Mouse (Mus musculus) gastrocnemius, adult 2 months (tissue): Measurements from ENCODE around the gene Romo1. TPM values are rescaled to one million over a fixed set of nuclear protein-coding genes. Genes with fewer than 3 reads are reported as not detected.

Experiments used
- DNase-seq: peaks from one replicate; pipeline ENCODE4 v3.0.0; 2022
- H3K27ac ChIP-seq: fragments of 200-600 bp; 2 replicates; pipeline ENCODE4 v1.8.1; 2022; ENCODE audit warnings: mild to moderate bottlenecking
- H3K4me3 ChIP-seq: fragments of 200-600 bp; 2 replicates; pipeline ENCODE4 v1.8.1; 2022; ENCODE audit warnings: mild to moderate bottlenecking, moderate library complexity
- CTCF ChIP-seq: fragments of 200-600 bp; IDR thresholded peaks from 2 replicates; pipeline ENCODE4 v1.8.1; 2022; ENCODE audit warnings: antibody characterized with exemption, mild to moderate bottlenecking, moderate library complexity
- intact Hi-C: fragments of 180-260 bp; cut with DNase I; formaldehyde crosslinking; loops from one replicate; pipeline ENCODE4 v1.15.1; 2025
- total RNA-seq, 2 experiments: library from RNA; stranded (reverse); gene quantifications; 2 replicates each; pipeline ENCODE4 v1.2.3; 2021

The Romo1 gene
- total RNA-seq, 2 experiments from 2014 or later: 187 to 259 TPM

DNA sequence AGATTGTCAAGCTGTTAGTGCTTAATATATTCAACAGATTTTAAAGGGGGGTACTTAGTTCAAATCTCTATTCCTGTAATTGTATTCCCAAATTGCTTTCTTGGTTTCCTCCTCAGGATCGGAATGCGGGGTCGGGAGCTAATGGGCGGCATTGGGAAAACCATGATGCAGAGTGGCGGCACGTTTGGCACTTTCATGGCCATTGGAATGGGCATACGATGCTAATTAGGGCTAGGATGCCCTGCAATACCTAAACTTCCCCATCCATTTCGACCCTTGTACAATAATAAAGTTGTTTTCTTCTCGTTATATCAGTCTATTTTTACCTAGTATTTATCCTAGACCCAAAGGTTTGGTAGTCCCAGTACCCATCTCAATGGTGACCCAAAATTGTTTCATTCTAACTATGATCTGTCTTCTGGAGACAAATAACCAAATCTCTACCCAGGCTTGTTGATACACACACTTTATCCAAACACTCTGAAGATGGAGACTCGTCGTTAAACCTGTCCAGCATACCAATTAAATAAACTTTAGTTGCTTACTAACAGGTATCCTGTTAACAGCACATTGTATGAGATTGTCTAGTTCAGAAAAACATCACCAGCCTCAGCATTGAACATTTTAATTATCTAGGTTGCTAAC lies 1.8 kb downstream of the Romo1 start:
- intact Hi-C loops: no loop called here
- peak overlapping the region; percentile 93 for H3K4me3 ChIP-seq
- DNase-seq: no peak
- no peak for TF ChIP-seq CTCF
- H3K27ac ChIP-seq: no peak overlapping the region

DNA sequence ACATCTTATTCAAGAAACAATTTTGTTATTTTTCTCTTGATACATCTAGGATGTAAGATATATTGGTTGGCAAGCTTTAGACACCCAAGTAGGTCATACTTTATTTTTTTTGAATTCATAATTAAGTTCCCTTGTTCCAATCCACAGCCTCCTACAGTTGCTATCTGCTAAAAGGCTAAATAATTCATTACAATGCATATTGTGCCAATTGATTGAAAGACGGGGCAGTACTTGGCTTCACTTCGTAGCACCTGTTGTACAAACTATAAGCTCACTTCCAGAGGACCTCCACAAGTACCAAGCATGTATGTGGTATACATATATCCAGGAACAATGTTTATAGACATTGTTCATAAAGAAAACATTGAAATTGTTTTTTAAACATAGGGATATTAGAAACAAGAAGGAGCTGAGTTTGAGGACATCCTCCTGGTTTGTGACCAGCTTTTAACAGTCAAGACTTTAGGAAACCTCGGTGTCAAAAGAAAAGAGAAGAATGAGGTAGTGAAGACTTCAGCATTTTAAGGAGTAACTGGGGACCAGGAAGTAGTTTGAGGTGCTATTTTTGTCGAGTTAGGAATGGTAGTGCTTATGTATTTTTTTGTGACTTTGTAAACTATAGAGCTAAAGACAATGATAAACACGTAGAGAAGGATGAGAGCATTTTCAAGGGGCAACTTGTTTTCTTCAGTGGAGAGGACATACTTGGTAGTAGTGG lies 2.6 kb downstream of the Romo1 start:
- TF ChIP-seq CTCF: no peak
- H3K4me3 ChIP-seq: no peak overlapping the region
- H3K27ac ChIP-seq: no peak overlapping the region
- intact Hi-C loops: no loop called here
- no peak for DNase-seq

DNA sequence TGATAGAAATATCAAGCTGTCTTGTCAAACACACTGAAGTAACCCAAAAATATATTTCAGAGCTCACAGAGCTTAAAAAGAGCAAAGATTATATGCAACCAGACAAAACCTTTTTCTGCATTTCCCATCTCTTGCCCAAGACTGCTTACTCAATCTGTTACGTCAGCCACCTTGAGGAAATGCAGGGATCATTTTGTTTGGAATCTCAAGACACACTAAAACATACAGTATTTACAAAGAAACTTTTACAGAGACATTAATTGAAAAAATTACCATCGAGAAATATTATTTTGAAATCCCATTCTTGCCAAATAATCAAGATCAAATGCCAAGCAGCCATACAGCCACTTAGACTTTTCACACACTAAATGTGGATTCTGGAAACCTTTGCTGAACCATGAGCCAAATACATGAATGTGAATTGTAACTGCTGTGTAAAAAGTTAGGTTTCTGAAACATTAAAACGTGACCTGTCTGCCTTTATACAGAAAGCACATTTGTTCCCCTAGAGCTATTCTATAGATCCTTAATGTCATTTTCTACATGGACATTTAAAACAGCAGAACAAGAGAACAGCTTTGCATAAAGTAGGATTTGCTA lies 3.6 kb downstream of the Romo1 start:
- DNase-seq: no peak
- Histone ChIP-seq H3K27ac (no peak overlapping the region), H3K4me3 (no peak overlapping the region)
- intact Hi-C loops: no loop called here
- TF ChIP-seq CTCF: no peak

DNA sequence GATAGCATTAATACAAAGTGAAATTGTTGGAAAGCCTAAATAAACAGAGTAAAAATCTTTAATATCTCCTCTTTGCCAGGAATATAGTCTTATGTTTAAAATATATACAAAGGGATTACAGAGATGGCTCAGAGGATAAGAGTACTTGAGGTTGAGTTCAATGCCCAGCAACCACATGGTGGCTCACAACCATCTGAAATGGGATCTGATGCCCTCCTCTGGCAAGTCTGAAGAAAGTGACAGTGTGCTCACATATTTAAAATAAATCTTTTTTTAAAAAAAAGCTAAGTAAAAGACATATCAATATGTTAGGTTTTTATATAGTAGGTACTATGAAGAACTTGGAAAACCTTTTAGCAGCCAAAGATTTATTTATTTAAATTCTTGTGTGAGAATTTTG lies 7.7 kb downstream of the Romo1 start:
- TF ChIP-seq CTCF: peak; percentile 37; the same call in 1 of the 2 replicates
- no peak for DNase-seq
- intact Hi-C loops: loop anchor here (5.0 kb wide), 1 partner anchor 131 kb away; no protein-coding TSS in a partner anchor
- Histone ChIP-seq H3K27ac (no peak overlapping the region), H3K4me3 (no peak overlapping the region)

DNA sequence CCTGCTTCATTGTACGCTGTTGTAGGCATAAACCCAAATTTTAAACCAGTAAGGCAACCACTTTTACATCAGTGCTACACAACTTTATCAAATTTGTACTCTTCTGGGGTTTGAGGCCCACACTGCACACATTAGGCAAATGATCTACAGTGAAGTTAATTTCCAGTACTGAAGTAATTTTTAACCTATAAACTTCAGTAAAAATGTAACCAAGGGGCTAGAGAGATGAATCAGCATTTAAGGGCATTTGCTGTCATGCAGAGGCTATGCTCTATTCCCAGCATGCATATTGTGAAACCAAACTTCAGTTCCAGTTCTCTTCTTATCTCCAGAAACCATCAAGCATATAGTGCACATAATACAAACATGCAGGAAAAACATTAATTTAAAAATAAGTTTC lies 21.6 kb downstream of the Romo1 start:
- H3K27ac ChIP-seq: no peak overlapping the region
- no peak for DNase-seq
- no peak for TF ChIP-seq CTCF
- intact Hi-C loops: no loop called here
- H3K4me3 ChIP-seq: no peak overlapping the region

DNA sequence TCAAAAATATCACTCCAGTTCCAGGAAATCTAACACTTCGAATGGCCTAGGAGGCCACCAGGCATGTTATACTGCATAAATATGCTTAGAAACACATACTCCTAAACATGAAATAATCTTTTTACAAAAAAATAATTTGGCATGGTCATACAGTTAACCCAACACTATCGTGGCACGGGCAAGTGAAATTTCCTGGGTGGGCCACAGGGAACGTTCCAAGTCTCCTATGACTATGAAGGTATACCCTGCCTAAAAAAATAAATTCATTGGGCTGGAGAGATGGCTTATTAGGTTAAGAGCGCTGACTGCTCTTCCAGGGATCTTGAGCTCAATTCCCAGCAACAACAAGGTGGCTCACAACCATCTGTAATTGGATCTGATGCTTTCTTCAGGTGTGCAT lies 22.7 kb downstream of the Romo1 start:
- intact Hi-C loops: no loop called here
- no peak for DNase-seq
- H3K27ac ChIP-seq: no peak overlapping the region
- no peak overlapping the region for H3K4me3 ChIP-seq
- no peak for TF ChIP-seq CTCF

DNA sequence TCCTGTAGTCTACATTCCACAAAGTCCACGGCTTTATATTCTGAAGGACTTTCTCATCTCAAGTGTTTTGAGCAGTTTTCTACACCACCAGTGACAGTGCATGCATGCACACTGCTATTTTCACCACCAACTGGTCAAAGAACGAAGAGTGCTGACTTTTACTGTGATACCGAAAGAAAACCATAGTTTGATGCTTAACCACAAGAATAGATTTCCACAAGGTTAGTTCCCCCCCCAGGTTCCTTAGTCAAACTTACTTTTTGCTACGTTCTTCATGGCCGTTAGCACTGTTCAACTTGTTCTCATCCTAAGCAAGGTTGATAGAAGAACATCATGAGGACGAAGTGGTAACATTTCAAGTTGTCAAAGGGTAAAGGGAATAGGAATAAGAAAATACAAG lies 33.2 kb downstream of the Romo1 start:
- H3K4me3 ChIP-seq: peak overlapping the region; percentile 94
- no peak for DNase-seq
- TF ChIP-seq CTCF: no peak
- intact Hi-C loops: loop anchor here (5.0 kb wide), 1 partner anchor 80 kb away; no protein-coding TSS in a partner anchor
- no peak overlapping the region for H3K27ac ChIP-seq

DNA sequence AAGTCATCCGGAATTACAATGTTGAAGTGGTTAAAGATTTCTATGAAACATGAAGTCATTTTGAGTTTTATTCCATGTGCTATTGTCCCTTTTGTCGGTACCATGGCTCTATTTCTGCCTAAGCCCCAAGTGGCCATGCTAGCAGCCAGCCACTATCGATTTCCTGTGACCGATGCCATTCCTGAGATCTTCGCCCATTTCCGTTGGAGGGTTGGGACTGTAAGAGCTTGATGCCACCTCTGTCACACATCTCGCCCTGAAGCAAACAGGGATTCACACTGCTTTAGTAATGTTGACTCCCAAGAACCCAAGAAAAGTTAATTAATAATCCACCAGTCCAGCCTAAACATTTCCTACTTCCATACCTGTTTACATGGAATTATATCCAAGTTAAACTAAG lies 33.8 kb downstream of the Romo1 start:
- intact Hi-C loops: loop anchor here (5.0 kb wide), 1 partner anchor 80 kb away; no protein-coding TSS in a partner anchor
- DNase-seq: no peak
- peak overlapping the region; percentile 31; the same call in 1 of the 2 replicates for H3K27ac ChIP-seq
- TF ChIP-seq CTCF: no peak
- H3K4me3 ChIP-seq: peak overlapping the region; percentile 94

DNA sequence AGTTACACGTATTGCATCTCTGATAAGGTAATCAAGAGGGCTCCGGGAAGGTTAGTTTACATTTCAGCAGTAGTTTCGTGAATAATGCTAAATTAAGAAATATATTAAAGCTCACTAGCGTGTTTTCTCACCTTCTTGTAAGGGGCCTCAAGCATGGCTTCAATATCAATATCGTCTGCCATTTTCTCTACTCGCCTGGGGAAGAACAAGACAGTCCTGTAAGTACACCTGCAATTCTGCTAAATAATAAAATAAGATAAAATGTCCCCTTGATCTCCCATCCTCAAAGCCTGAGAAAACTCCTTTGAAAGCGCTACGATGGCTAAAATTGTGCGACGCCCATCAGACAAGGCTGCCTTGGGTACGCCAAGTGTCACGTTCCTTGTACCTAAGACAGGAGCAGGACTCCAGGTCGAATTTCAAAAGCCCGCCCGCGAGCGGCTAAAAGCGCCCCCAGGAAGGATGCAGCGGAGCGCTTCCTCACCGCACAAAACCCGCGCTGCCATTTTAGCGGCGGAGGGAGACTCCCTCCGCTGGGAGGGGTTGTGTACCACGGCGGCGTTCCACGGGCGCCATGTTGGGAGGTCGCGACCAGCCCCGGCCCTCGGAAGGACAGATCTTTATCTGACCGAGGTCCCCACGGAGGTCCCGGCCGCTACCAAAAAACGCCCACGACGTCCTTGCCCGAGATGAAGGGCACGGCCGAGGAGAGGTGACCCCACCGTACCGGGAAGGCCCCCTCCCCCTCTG lies 35.4 kb downstream of the Romo1 start:
- Histone ChIP-seq H3K4me3 (peak overlapping the region; percentile 94), H3K27ac (peak overlapping the region; percentile 96)
- intact Hi-C loops: loop anchor here (5.0 kb wide), 1 partner anchor 78 kb away; no protein-coding TSS in a partner anchor
- peak; percentile 89 for DNase-seq
- TF ChIP-seq CTCF: peak; percentile 16; the same call in 1 of the 2 replicates

DNA sequence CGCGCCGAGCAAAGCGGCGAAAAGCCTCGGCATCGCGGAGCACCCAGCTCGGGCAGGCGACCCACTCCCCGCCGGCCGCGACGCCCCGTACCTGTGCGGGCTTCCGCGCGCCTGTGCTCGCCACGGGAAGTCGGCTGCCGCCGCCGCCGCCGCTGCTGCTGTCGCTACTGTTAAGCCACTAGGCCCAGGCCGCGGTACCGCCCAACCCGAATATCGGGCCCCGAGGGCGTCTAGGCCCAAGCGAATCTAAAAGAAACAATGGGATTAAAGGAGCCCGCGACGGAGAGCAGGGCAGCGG lies 35.9 kb downstream of the Romo1 start:
- TF ChIP-seq CTCF: no peak
- peak overlapping the region; percentile 96 for H3K27ac ChIP-seq
- peak overlapping the region; percentile 94 for H3K4me3 ChIP-seq
- DNase-seq: no peak
- intact Hi-C loops: loop anchor here (2.0 to 5.0 kb wide), 3 partner anchors 17 to 99 kb away; partner anchors contain the start of gene Phf20

DNA sequence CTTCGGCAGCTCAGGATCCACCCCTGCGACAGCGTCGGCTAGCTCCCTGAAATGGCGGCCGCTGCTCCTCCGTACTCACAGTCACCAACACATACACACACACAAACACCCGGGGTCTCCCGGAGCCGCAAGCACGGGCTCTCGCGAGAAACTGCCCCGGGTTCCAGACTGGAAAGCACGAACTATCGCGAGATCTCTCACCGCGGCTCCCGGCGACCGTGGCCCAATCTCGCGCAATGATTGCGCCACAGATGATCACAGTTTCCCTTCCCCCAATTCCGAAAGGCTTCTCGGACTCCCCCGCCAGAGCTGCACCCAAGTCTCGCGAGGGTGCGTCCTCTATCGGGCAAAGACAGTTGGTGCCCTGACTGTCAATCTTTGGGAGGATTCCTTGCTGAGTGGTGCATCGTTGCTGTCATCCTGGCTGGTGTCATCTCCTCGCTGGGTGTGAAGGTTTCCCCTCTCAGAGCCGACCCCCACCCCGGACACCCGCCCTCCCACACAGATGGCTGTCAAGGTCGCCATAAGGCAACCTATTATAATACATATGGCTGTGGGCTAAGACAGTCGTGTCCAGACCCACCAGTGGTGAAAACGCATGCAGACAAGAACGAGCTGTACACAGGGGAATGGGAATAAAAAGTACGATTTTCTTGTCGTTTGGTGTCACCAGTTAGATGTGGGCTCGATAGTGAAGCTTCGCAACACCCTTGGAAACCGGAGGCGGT lies 36.4 kb downstream of the Romo1 start, which contains the start of gene Rbm39:
TSS of gene Rbm39 (minus strand) at position 145 of the 728 bp plus-strand sequence.
- Histone ChIP-seq H3K27ac (peak within 1 kb of the TSS; percentile 96), H3K4me3 (peak within 1 kb of the TSS; percentile 94)
- intact Hi-C loops: loop anchor here (2.0 kb wide), 2 partner anchors 17 to 99 kb away; partner anchors contain the start of gene Phf20
- peak; percentile 48 for TF ChIP-seq CTCF
- peak; percentile 99 for DNase-seq
